Mouse (Mus musculus) heart, postnatal 10 days (tissue): ENCODE measurements around the gene Cfap157. TPM values are rescaled to one million over a fixed set of nuclear protein-coding genes. Genes with fewer than 3 reads are reported as not detected.

Source experiments
- DNase-seq, 2 experiments: peaks; one replicate each; pipeline ENCODE4 v3.0.0; 2021
- intact Hi-C: fragments of 180-260 bp; cut with DNase I; formaldehyde crosslinking; loops from one replicate; pipeline ENCODE4 v1.15.1; 2025
- total RNA-seq, 2 experiments: library from RNA; stranded (reverse); gene quantifications; 2 replicates each; pipeline ENCODE4 v1.2.3; 2021

Cfap157 gene
- under 1 TPM in 1 of 2 experiments, not detected in 1; 0.14 TPM for total RNA-seq

- intact Hi-C loops, result no loop called here
- peak; percentile 66 to 72 for DNase-seq
These were observed at the start of gene Cfap157 for GRCm38 (mm10) chr2:32784048-32784681. Gene Cfap157 (minus strand): TSS chr2:32784428.

DNA sequence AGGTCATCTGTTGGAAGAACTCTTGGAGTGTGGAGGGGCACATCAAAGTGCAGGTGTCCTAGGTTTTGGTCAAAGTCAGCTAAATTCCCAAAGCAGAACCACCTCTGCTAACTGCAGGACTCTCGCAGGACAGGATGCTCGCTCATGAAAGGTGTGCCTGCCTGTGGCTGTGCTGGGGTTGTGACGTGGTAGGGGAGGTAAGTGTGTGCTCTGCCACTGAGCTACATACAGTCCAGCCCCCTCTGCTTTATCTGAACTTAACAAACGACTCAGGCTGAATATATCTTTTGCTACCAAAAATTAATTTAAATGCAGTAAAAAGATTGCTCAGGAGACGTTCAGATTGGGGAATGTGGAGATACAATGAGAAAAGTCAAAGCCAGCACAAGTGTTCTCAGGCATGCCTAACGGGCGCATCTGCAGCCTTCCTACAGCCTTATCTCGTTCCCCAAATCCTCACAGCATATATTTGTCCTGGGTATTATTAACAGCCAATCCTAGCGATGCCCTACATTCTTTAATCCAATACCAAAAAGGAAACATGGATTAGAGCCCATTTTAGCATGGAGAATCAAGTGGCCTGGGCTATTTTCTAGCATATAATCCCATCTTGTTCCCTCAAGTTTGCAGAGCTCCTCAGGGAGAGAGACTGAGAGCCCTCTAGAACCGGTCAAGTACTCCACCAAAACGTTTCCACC, 44.9 kb upstream of the Cfap157 start:
- DNase-seq, result no peak
- intact Hi-C loops, result no loop called here

DNA sequence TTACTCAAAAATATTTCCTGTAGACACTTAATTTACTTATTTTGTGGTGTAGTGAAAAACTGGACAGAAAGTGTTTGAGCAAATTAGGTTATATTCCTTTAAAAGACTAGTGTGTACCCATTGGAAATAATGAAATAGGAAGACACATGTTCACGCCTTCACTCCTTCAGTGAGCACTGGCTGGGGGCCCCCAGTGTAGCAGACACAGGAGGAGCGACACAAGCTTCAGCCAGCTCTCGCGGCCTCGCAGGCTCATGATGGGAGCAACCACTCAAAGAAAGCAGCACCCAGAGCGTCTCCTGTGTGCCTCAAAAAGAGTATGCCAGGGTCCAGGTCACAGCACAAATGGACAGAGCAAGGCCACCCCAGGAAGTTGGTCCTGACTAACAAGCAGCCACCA, 41.6 kb upstream of the Cfap157 start:
- no peak for DNase-seq
- intact Hi-C loops, result no loop called here

DNA sequence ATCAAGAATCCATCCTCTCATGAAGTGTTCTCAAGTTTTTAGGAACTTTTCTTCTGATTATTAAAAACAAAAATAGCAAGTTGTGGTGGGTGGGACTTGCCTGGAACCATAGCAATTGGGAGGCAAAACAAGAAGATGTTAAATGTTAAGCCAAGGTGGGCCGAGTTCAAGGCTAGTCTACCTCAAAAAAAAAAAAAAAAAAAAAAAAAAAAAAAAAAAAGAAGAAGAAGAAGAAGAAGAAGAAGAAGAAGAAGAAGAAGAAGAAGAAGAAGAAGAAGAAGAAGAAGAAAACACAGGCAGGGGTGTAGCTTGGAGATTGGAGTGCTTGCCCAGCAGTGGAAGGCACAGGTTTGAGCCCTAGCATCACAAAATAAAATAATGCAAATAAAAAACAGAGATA, 40.5 kb upstream of the Cfap157 start:
- DNase-seq, result no peak
- intact Hi-C loops, result no loop called here

GRCm38 (mm10) chr2:32824181-32824580, 40.0 kb upstream of the Cfap157 start:
- no peak for DNase-seq
- intact Hi-C loops, result no loop called here

DNA sequence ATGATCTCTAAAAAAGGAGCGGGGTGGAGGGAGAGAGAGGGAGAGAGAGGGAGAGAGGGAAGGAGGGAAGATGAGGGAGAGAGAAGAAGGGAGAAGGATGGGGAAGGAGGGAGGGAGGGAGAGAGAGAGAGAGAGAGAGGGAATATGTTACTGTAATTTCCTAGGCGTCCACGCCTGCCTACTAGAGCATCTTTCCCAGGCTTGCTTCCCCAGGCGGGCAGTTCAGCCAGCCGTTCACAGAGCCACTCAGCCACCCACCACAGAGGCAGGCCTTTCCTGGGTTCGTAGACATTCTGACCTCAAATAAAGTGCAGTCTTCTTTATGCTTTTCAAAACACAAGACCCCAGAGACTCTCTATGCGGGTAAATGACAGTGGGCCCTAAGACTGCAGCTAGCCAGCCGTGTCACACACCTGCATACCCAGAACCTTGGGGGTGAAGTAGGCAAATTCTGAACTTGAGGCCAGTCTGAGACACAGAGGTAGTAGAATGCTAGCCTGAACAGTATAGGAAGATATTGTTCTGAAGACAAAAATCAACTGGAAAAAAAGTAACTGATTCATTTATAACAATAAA, 39.4 kb upstream of the Cfap157 start:
- intact Hi-C loops, result no loop called here

GRCm38 (mm10) chr2:32823153-32823552, 38.9 kb upstream of the Cfap157 start:
- no peak for DNase-seq
- intact Hi-C loops, result no loop called here

More for the DNA sequence above, 39.4 kb upstream of the Cfap157 start:
- no peak for DNase-seq

DNA sequence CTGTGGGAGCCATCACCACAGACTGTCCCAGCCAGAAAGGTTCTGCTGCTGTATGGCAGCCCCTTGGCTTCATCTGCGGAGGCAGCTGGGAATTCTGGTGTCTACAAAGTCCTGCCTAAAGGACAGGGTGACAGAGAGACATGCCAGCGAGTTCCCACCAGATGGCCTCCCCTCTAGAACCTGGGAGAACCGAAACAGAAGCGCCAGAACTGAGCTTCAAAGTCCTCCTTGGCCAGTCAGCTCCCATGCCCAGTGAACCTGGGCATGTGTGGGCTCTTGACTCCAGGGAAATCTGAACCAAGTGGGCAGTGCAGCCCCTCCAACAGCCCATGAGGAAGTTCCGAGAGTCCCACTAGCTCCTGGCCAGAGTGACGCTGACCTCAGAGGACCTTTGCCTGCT, 38.4 kb upstream of the Cfap157 start:
- DNase-seq, result no peak
- intact Hi-C loops, result loop anchor here (1.0 kb wide), 1 partner anchor 32 kb away; no protein-coding TSS in a partner anchor

GRCm38 (mm10) chr2:32821041-32821802, 37.0 kb upstream of the Cfap157 start:
- intact Hi-C loops, result no loop called here
- peak; percentile 41 to 51 for DNase-seq

- DNase-seq, result no peak
- intact Hi-C loops, result no loop called here
These were observed 34.0 kb upstream of the Cfap157 start for GRCm38 (mm10) chr2:32818208-32818607.

DNA sequence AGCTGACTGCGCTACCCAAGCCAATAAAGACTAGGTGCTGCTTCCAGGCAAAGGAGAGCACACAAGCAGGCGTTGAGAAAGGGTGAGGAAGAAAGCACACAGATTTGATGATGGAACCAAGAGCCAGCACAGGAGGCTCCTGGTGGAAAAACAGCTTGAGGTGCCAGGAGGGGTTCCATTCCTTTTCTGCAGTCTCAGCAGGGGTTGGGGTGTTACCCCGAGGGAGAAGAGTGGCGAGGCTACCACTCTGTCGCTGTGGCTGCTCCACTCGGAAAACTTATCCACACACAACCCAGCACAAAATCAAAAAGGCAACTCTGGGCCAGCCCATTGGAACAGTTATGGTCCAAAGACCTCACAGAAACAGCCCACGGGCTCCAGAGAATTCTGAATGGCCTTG, 33.4 kb upstream of the Cfap157 start:
- intact Hi-C loops, result no loop called here
- no peak for DNase-seq

- peak in 1 of 2 experiments; percentile 37 for DNase-seq
- intact Hi-C loops, result no loop called here
These were observed 32.8 kb upstream of the Cfap157 start for GRCm38 (mm10) chr2:32816946-32817581.

GRCm38 (mm10) chr2:32816497-32816896, 32.3 kb upstream of the Cfap157 start:
- intact Hi-C loops, result no loop called here

DNA sequence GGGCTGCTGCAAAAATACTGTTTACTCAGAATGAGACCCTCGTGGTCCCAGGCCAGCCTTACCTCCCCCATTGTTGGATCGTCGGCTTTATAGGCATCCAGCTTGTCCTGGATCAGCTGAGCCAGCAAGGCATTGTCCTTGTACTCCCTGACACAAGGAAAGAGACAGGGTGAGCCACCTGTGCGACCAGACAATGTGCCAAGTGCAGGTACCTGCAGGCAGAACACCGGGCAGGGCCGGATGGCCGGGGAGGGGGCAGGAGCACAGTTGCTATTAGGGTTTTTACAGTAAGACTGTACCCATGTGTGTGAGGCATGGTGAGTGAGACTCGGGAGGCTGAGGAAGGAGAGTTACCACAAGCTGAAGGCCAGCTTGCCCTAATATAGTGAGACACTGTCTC, 27.7 kb upstream of the Cfap157 start:
- no peak for DNase-seq
- intact Hi-C loops, result no loop called here

More at GRCm38 (mm10) chr2:32816497-32816896, 32.3 kb upstream of the Cfap157 start:
- DNase-seq, result no peak

DNA sequence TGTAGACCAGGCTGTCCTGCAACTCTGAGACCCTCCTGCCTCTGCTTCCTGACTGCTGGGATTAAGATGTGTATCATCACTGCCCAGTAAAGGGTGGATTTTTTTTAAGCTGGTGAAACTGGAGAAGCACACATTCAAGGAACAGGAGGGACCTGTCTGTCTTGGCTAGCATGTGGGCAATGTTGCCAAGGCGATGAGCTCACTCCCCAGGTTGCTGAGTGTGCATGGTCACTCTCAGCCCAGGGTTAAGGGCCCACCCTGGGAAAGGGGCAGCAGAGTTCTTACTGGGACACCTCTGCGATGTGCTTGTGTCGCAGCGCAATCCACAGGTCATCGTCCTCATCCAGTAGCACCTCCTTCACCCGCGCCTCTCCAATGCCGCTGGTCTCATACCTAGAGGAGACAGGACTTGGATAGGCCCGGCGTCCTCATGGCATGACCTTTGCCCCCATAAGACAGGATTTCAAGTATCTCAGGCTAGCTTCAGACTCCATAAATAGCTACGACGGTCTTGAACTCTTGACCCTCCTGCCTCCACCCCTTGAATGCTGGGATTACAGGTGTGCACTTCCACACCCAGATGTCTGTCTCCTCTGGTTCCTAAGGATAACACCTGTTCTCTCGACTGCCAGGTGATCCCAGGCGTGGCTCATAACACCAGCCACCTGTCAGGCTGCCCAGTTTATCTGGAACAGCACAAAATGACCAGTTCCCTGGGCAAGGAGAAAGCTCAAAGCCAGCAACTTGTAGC, 24.8 kb upstream of the Cfap157 start:
- no peak for DNase-seq
- intact Hi-C loops, result no loop called here

GRCm38 (mm10) chr2:32798251-32798962, 14.2 kb upstream of the Cfap157 start:
- DNase-seq, result no peak
- intact Hi-C loops, result no loop called here

GRCm38 (mm10) chr2:32795748-32796418, 11.7 kb upstream of the Cfap157 start:
- DNase-seq, result no peak
- intact Hi-C loops, result no loop called here

DNA sequence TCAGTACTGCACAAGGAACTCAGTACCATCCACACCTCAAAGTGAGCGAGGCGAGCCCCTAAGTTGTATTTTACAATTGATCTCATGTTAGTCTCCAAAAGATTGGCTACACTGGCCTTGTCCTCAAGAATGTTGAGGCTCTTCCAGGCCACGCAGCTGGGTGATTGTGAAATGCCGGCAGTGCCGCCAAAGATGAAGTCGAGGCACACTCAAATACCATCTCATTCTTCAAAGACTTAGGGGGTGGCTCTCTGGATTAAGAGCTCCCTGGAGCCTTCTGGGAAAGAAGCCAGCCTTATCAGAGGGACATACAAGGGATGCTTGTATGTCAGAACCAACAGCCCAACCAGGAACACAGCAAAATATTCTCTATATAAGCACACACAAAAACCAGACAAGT, 7.1 kb upstream of the Cfap157 start:
- DNase-seq, result peak; percentile 67 to 68
- intact Hi-C loops, result loop anchor here (5.0 kb wide), 1 partner anchor 131 kb away; no protein-coding TSS in a partner anchor

GRCm38 (mm10) chr2:32788581-32788980, 4.4 kb upstream of the Cfap157 start:
- intact Hi-C loops, result no loop called here
- no peak for DNase-seq
